Mouse (Mus musculus) cerebellum, adult 18-20 months (tissue): ENCODE data around the gene Sh3bgrl2.

ENCODE experiments used
- DNase-seq, 2 experiments: peaks; one replicate each; pipeline ENCODE4 v3.0.0; 2021

The Sh3bgrl2 gene

GRCm38 (mm10) chr9:83635997-83636396, 87.9 kb downstream of the Sh3bgrl2 start:
- no peak for DNase-seq

GRCm38 (mm10) chr9:83643139-83643538, 95.0 kb downstream of the Sh3bgrl2 start:
- no peak for DNase-seq

GRCm38 (mm10) chr9:83643833-83644232, 95.7 kb downstream of the Sh3bgrl2 start:
- no peak for DNase-seq

GRCm38 (mm10) chr9:83646215-83646614, 98.1 kb downstream of the Sh3bgrl2 start:
- DNase-seq: no peak

- no peak for DNase-seq
Observed at GRCm38 (mm10) chr9:83646691-83647090, 98.6 kb downstream of the Sh3bgrl2 start.

GRCm38 (mm10) chr9:83647919-83648705, 100.0 kb downstream of the Sh3bgrl2 start:
- no peak for DNase-seq

GRCm38 (mm10) chr9:83648733-83649132, 100.6 kb downstream of the Sh3bgrl2 start:
- no peak for DNase-seq

GRCm38 (mm10) chr9:83652015-83652414, 103.9 kb downstream of the Sh3bgrl2 start:
- DNase-seq: no peak

- DNase-seq: no peak
Observed at GRCm38 (mm10) chr9:83652590-83653172, 104.6 kb downstream of the Sh3bgrl2 start.

- DNase-seq: no peak
Observed at GRCm38 (mm10) chr9:83654601-83655000, 106.5 kb downstream of the Sh3bgrl2 start.

GRCm38 (mm10) chr9:83656960-83657651, 109.0 kb downstream of the Sh3bgrl2 start:
- DNase-seq: no peak

GRCm38 (mm10) chr9:83657652-83658002, 109.5 kb downstream of the Sh3bgrl2 start:
- no peak for DNase-seq

GRCm38 (mm10) chr9:83659081-83659480, 111.0 kb downstream of the Sh3bgrl2 start:
- no peak for DNase-seq

- DNase-seq: no peak
Observed at GRCm38 (mm10) chr9:83661811-83662210, 113.7 kb downstream of the Sh3bgrl2 start.

- no peak for DNase-seq
Observed at GRCm38 (mm10) chr9:83663981-83664897, 116.1 kb downstream of the Sh3bgrl2 start.

GRCm38 (mm10) chr9:83664951-83665350, 116.8 kb downstream of the Sh3bgrl2 start:
- no peak for DNase-seq

GRCm38 (mm10) chr9:83667031-83667430, 118.9 kb downstream of the Sh3bgrl2 start:
- DNase-seq: no peak

GRCm38 (mm10) chr9:83679626-83680025, 131.5 kb downstream of the Sh3bgrl2 start:
- DNase-seq: no peak

- DNase-seq: no peak
Observed at GRCm38 (mm10) chr9:83681661-83682655, 133.8 kb downstream of the Sh3bgrl2 start.

GRCm38 (mm10) chr9:83686511-83687100, 138.5 kb downstream of the Sh3bgrl2 start:
- peak; percentile 22 to 45 for DNase-seq

GRCm38 (mm10) chr9:83687904-83688303, 139.8 kb downstream of the Sh3bgrl2 start:
- no peak for DNase-seq
